ENCODE assay signal across 12 mouse cellular contexts in genomic region chr5:102328197-102328784, GRCm38 (mm10).
DNase-seq lines count a peak whose midpoint lies in the region; ATAC-seq and TF ChIP-seq lines count a peak whose summit lies in the region.
"Had no signal": no experiment of that assay in that cellular context is flagged by ENCODE, and none has a peak within 500 bp of the region (broad histone marks: within the 10 kb centered on the region; RNA-seq: fewer than 3 reads in every experiment).

No protein-coding gene starts in this region.

- H3K27me3 ChIP-seq in forebrain, embryonic 15.5 days = no peaks in the 10 kb centered on the region
- H3K27me3 ChIP-seq in forebrain, embryonic 11.5 days (ENCODE audit: control insufficient read depth, insufficient read depth, low read length) = no peaks in the 10 kb centered on the region
- no peaks in the 10 kb centered on the region for H3K27me3 ChIP-seq in forebrain, postnatal 0 days (ENCODE audit: insufficient read depth, low read length)
- H3K27me3 ChIP-seq in intestine, postnatal 0 days (replicated peaks; ENCODE audit: control insufficient read depth, insufficient read depth, low read length) = no peaks in the 10 kb centered on the region
- H3K27me3 ChIP-seq: stomach, embryonic 15.5 days had no signal

- H3K9ac ChIP-seq in forebrain, embryonic 15.5 days (replicated peaks) = no peak overlapping the region
- no peak overlapping the region for H3K9ac ChIP-seq in forebrain, embryonic 11.5 days (ENCODE audit: low read length)
- no peak overlapping the region for H3K9ac ChIP-seq in forebrain, postnatal 0 days
- no peak overlapping the region for H3K9ac ChIP-seq in intestine, postnatal 0 days (ENCODE audit: low read depth, low read length)
- H3K9ac ChIP-seq: stomach, embryonic 15.5 days had no signal

- WGBS in forebrain, embryonic 15.5 days = 34% methylated on average over 2 of the region's 2 CpGs
- WGBS in forebrain, embryonic 11.5 days = 86% methylated on average over 2 of the region's 2 CpGs
- 24% methylated on average over 2 of the region's 2 CpGs for WGBS in forebrain, postnatal 0 days
- whole genome bisulfite sequencing in intestine, postnatal 0 days = 60% methylated on average over 2 of the region's 2 CpGs

- no peak overlapping the region for H3K4me3 ChIP-seq in forebrain, embryonic 15.5 days
- H3K4me3 ChIP-seq in forebrain, embryonic 11.5 days (ENCODE audit: low read depth, low read length) = no peak overlapping the region
- H3K4me3 ChIP-seq in forebrain, postnatal 0 days (ENCODE audit: low read depth, low read length) = no peak overlapping the region
- H3K4me3 ChIP-seq in intestine, postnatal 0 days (ENCODE audit: low read depth, low read length) = no peak overlapping the region
- H3K4me3 ChIP-seq: heart, adult 2 months; stomach, embryonic 15.5 days had no signal

- H3K4me1 ChIP-seq in forebrain, embryonic 15.5 days = peaks cover 7% of the 10 kb centered on the region
- H3K4me1 ChIP-seq in forebrain, embryonic 11.5 days (replicated peaks; ENCODE audit: control insufficient read depth, insufficient read depth, low read length) = no peaks in the 10 kb centered on the region
- H3K4me1 ChIP-seq in forebrain, postnatal 0 days (ENCODE audit: insufficient read depth) = peaks cover 7% of the 10 kb centered on the region
- H3K4me1 ChIP-seq in intestine, postnatal 0 days (replicated peaks; ENCODE audit: control insufficient read depth, insufficient read depth, low read length) = no peaks in the 10 kb centered on the region
- H3K4me1 ChIP-seq: stomach, embryonic 15.5 days had no signal

- H3K9me3 ChIP-seq in forebrain, embryonic 15.5 days = no peaks in the 10 kb centered on the region
- H3K9me3 ChIP-seq in forebrain, embryonic 11.5 days (ENCODE audit: control insufficient read depth, low read length) = no peaks in the 10 kb centered on the region
- no peaks in the 10 kb centered on the region for H3K9me3 ChIP-seq in forebrain, postnatal 0 days (ENCODE audit: low read length)
- no peaks in the 10 kb centered on the region for H3K9me3 ChIP-seq in intestine, postnatal 0 days (ENCODE audit: control insufficient read depth)
- H3K9me3 ChIP-seq: stomach, embryonic 15.5 days had no signal

- no peak for DNase-seq in forebrain, embryonic 11.5 days (ENCODE audit: low spot score)
- peak; percentile 90 for DNase-seq in forebrain, postnatal 0 days
- DNase-seq in layer of hippocampus, adult 9-11 months = peak; percentile 70
- peak; percentile 67 to 83 for DNase-seq in right cerebral cortex, postnatal 10 days (ENCODE audit: low spot score in 2 of 2)
- no peak for DNase-seq in embryo, embryonic 9.5 days (ENCODE audit: extremely low spot score)
- no peak for DNase-seq in spleen, adult 18-20 months
- DNase-seq: heart, adult 2 months; heart, postnatal 4 days; lung, adult 18-20 months had no signal

- peak overlapping the region; percentile 56; the same call in 1 of the 2 replicates for H3K27ac ChIP-seq in forebrain, embryonic 15.5 days (replicated peaks)
- H3K27ac ChIP-seq in forebrain, embryonic 11.5 days (ENCODE audit: low read depth, low read length) = no peak overlapping the region
- 0 out of 2 replicates have a peak overlapping the region, but pooled peaks have one; percentile 9 for H3K27ac ChIP-seq in forebrain, postnatal 0 days (ENCODE audit: low read depth, low read length)
- H3K27ac ChIP-seq in intestine, postnatal 0 days (ENCODE audit: low read depth, low read length) = no peak overlapping the region
- H3K27ac ChIP-seq: heart, adult 2 months; stomach, embryonic 15.5 days had no signal

- ATAC-seq in forebrain, embryonic 15.5 days (replicated peaks) = peak; percentile 96
- ATAC-seq in forebrain, embryonic 11.5 days (replicated peaks; ENCODE audit: low FRiP score) = no peak
- peak; percentile 97 for ATAC-seq in forebrain, postnatal 0 days
- ATAC-seq in intestine, postnatal 0 days = no peak

- no peak overlapping the region for H3K4me2 ChIP-seq in forebrain, embryonic 15.5 days (replicated peaks)
- no peak overlapping the region for H3K4me2 ChIP-seq in forebrain, embryonic 11.5 days (ENCODE audit: low read depth, low read length, severe bottlenecking)
- no peak overlapping the region for H3K4me2 ChIP-seq in forebrain, postnatal 0 days (ENCODE audit: low read depth)
- no peak overlapping the region for H3K4me2 ChIP-seq in intestine, postnatal 0 days (replicated peaks; ENCODE audit: low read depth)
- H3K4me2 ChIP-seq: stomach, embryonic 15.5 days had no signal

- TF ChIP-seq CTCF in forebrain, postnatal 0 days (IDR thresholded peaks at IDR 0.05; ENCODE audit: low read depth) = no peak
- no peak for TF ChIP-seq CTCF in intestine, postnatal 0 days (IDR thresholded peaks at IDR 0.05; ENCODE audit: low read depth)

- no peaks in the 10 kb centered on the region for H3K36me3 ChIP-seq in forebrain, embryonic 15.5 days
- H3K36me3 ChIP-seq in forebrain, embryonic 11.5 days (ENCODE audit: control insufficient read depth, insufficient read depth, low read length) = no peaks in the 10 kb centered on the region
- H3K36me3 ChIP-seq in forebrain, postnatal 0 days (ENCODE audit: insufficient read depth) = no peaks in the 10 kb centered on the region
- H3K36me3 ChIP-seq in intestine, postnatal 0 days (ENCODE audit: control insufficient read depth, insufficient read depth) = no peaks in the 10 kb centered on the region
- H3K36me3 ChIP-seq: stomach, embryonic 15.5 days had no signal

Comparison
In these comparisons a context has a peak if more than half of its experiments do, and no peak if none do; other contexts are left out.
1. ATAC-seq: peak in forebrain, embryonic 15.5 days (single experiment) and forebrain, postnatal 0 days (single experiment); none in forebrain, embryonic 11.5 days (single experiment) and intestine, postnatal 0 days (single experiment).
2. H3K27ac ChIP-seq: peak in forebrain, embryonic 15.5 days (single experiment) and forebrain, postnatal 0 days (single experiment); none in forebrain, embryonic 11.5 days (single experiment) and intestine, postnatal 0 days (single experiment).
3. DNase-seq: peak in forebrain, postnatal 0 days (single experiment), layer of hippocampus, adult 9-11 months (single experiment) and right cerebral cortex, postnatal 10 days (2 of 2); none in forebrain, embryonic 11.5 days (single experiment), embryo, embryonic 9.5 days (single experiment) and spleen, adult 18-20 months (0 of 2).